Mouse (Mus musculus): Measurements from ENCODE around the gene Pml.

- TF ChIP-seq POLR2A (IDR thresholded peaks at IDR 0.05; ENCODE audit: extremely low read depth, insufficient read depth, low read length) (no peak), CTCF (IDR thresholded peaks at IDR 0.05; ENCODE audit: extremely low read depth, insufficient read depth, low read length) (no peak)
Observed at GRCm38 (mm10) chr9:58196141-58196540, 53.4 kb downstream of the Pml start.
